Mouse (Mus musculus): ENCODE measurements at regions not wholly inside any gene's neighbourhood (a gene's known extent, or its start where the extent isn't known, plus 50 kb on each side); places are given as distances from the start of the nearest gene placed in this dataset.

DNA sequence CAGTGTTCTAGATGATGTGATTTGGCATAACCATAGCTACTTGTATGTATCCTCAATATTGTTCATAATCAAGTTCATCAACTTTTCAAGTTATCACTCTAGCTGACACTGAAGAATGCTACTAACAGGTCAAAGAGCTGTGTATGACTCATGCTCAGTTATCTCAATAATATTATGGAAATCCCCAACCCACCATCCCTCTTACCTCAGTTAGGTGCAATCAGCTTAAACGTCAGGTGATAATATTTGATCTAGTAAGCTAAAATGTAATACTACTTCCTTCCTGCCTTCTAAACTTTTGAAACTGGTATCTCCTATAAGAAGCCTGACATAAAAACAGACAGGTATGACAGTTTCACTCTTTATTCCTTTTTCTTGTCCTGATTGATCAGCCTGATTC lies 474.6 kb downstream of the Gm11232 start:
- ATAC-seq (ENCODE audit: low FRiP score, low TSS enrichment) (no peak), DNase-seq (ENCODE audit: low spot score) (no peak)
- TF ChIP-seq EP300 (optimal IDR thresholded peaks at IDR 0.05), result no peak
- TF ChIP-seq CTCF (IDR thresholded peaks at IDR 0.05; ENCODE audit: low read depth), result no peak
- Histone ChIP-seq H3K4me2 (replicated peaks; ENCODE audit: low read depth) (no peak overlapping the region), H3K4me3 (ENCODE audit: low read depth, low read length) (no peak overlapping the region), H3K36me3 (ENCODE audit: control insufficient read depth, insufficient read depth, low read length) (no peaks in the 10 kb centered on the region), H3K9ac (ENCODE audit: low read length) (no peak overlapping the region), H3K27ac (replicated peaks) (no peak overlapping the region), H3K9me3 (ENCODE audit: control insufficient read depth, low read length) (no peaks in the 10 kb centered on the region), H3K27me3 (ENCODE audit: control insufficient read depth, insufficient read depth, low read length) (no peaks in the 10 kb centered on the region), H3K4me1 (replicated peaks; ENCODE audit: control insufficient read depth, insufficient read depth) (no peaks in the 10 kb centered on the region)
- WGBS, result 83% methylated on average over 1 of the region's 1 CpGs

DNA sequence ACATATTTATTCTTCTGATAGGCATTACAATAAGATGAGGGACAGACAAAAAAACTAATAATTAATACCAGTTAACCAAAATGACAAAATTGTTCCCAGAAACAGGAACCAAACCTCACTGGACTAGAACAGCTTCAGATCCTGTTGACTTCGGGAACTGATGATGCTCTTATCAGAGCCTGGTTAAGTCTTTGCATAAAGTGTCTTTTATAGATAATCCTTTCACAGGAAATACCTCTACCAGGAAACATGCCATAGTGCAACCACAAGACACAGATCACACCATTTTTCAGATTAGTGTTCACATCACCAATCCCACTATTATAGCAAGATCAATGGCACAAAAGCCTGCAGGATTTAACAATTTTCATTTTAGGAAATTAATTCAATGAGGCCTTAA lies 478.1 kb downstream of the Gm11232 start:
- DNase-seq (ENCODE audit: low spot score), result no peak
- Histone ChIP-seq H3K4me3 (ENCODE audit: low read depth, low read length) (no peak overlapping the region), H3K4me2 (replicated peaks; ENCODE audit: low read depth) (no peak overlapping the region), H3K36me3 (ENCODE audit: control insufficient read depth, insufficient read depth, low read length) (no peaks in the 10 kb centered on the region), H3K4me1 (replicated peaks; ENCODE audit: control insufficient read depth, insufficient read depth) (no peaks in the 10 kb centered on the region), H3K9ac (ENCODE audit: low read length) (no peak overlapping the region), H3K27me3 (ENCODE audit: control insufficient read depth, insufficient read depth, low read length) (no peaks in the 10 kb centered on the region), H3K27ac (replicated peaks) (no peak overlapping the region), H3K9me3 (ENCODE audit: control insufficient read depth, low read length) (no peaks in the 10 kb centered on the region)
- TF ChIP-seq CTCF (IDR thresholded peaks at IDR 0.05; ENCODE audit: low read depth) (no peak), EP300 (optimal IDR thresholded peaks at IDR 0.05) (no peak)
- 47% methylated on average over 1 of the region's 1 CpGs for WGBS
- no peak for ATAC-seq (ENCODE audit: low FRiP score, low TSS enrichment)

DNA sequence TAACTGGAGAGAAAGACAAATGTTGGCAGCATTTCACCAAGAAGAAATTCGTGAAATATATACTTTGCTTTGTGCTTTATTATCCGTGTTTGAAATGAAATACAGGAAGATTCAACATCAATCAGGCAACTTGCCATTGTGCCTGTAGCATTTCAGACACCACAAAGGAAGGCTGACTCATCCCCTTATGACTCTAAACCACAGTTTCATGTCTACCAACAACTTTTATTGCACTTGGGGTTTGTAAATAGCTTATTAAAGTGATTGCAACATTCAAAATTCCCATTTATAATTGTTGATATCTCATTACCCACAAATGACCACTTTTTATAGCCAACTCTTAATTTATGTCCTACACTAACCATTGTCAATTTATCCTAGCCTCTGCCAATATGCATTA lies 497.9 kb downstream of the Gm11232 start:
- Histone ChIP-seq H3K4me1 (replicated peaks; ENCODE audit: control insufficient read depth, insufficient read depth) (no peaks in the 10 kb centered on the region), H3K9me3 (ENCODE audit: control insufficient read depth, low read length) (no peaks in the 10 kb centered on the region), H3K27ac (replicated peaks) (no peak overlapping the region), H3K27me3 (ENCODE audit: control insufficient read depth, insufficient read depth, low read length) (no peaks in the 10 kb centered on the region), H3K4me2 (replicated peaks; ENCODE audit: low read depth) (no peak overlapping the region), H3K9ac (ENCODE audit: low read length) (no peak overlapping the region), H3K4me3 (ENCODE audit: low read depth, low read length) (no peak overlapping the region), H3K36me3 (ENCODE audit: control insufficient read depth, insufficient read depth, low read length) (no peaks in the 10 kb centered on the region)
- DNase-seq (ENCODE audit: low spot score), result no peak
- no peak for TF ChIP-seq CTCF (IDR thresholded peaks at IDR 0.05; ENCODE audit: low read depth)
- no peak for TF ChIP-seq EP300 (optimal IDR thresholded peaks at IDR 0.05)
- 44% methylated on average over 2 of the region's 2 CpGs for WGBS
- no peak for ATAC-seq (ENCODE audit: low FRiP score, low TSS enrichment)

DNA sequence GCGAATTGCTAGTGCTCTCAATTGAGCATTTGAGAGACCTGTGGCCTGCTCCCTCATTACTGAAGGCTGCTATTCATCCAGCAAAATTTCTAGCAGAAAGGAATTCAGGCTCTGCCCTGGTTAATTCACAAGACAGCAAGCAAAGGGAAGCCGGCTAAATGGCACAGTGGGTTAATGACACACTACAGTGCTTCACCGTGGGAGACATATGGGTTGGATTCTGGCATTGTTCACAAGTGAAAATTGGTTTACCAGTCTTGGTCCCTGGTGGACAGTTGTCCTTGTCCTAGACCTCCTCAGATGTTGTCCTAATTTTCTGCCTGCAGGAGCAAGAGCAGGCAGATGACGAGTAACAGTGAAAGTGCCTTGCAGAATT lies 527.3 kb downstream of the Gm11232 start:
- WGBS, result 74% methylated on average over 4 of the region's 4 CpGs
- no peak for DNase-seq (ENCODE audit: low spot score)
- Histone ChIP-seq H3K36me3 (ENCODE audit: control insufficient read depth, insufficient read depth, low read length) (no peaks in the 10 kb centered on the region), H3K4me1 (replicated peaks; ENCODE audit: control insufficient read depth, insufficient read depth) (no peaks in the 10 kb centered on the region), H3K27me3 (ENCODE audit: control insufficient read depth, insufficient read depth, low read length) (no peaks in the 10 kb centered on the region), H3K9ac (ENCODE audit: low read length) (no peak overlapping the region), H3K4me2 (replicated peaks; ENCODE audit: low read depth) (no peak overlapping the region), H3K9me3 (ENCODE audit: control insufficient read depth, low read length) (no peaks in the 10 kb centered on the region), H3K27ac (replicated peaks) (no peak overlapping the region), H3K4me3 (ENCODE audit: low read depth, low read length) (no peak overlapping the region)
- no peak for ATAC-seq (ENCODE audit: low FRiP score, low TSS enrichment)
- TF ChIP-seq EP300 (optimal IDR thresholded peaks at IDR 0.05), result no peak
- no peak for TF ChIP-seq CTCF (IDR thresholded peaks at IDR 0.05; ENCODE audit: low read depth)

DNA sequence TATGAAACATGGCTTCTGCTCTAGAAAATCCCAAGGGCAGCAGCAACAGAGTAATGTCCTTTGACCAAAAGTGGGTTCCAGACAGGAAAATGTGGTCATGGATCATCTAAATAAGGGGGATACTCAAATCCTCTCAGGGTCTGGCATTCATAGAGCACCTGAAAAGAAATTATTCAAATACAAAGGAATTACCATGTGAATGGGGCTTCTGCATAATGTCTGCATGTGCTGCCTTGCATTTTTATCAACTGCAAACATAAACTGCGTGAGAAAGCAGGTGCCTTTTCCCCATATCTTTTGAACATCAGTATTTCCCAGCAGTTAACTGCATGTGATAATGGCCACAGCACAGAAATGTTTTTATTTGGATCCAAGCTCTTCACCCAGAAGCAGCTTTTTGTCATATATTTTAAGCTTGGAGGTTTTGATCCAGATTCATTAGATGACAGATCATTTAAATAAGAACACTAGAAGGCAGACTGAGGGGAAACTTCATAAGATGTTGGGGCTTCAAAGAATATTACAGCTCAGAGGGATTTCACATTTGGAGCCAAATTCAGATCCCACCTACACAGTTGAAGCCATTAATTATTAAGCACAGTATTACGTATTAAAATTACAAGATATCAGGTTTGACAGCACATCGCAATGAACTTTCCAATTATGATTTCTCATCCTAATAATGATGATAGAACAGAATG lies 527.8 kb downstream of the Gm11232 start:
- DNase-seq (ENCODE audit: low spot score) (no peak), ATAC-seq (ENCODE audit: low FRiP score, low TSS enrichment) (no peak)
- no peaks in the 10 kb centered on the region for H3K4me1 ChIP-seq (replicated peaks; ENCODE audit: control insufficient read depth, insufficient read depth)
- 78% methylated on average over 3 of the region's 3 CpGs for WGBS
- H3K27me3 ChIP-seq (ENCODE audit: control insufficient read depth, insufficient read depth, low read length), result no peaks in the 10 kb centered on the region
- H3K36me3 ChIP-seq (ENCODE audit: control insufficient read depth, insufficient read depth, low read length), result no peaks in the 10 kb centered on the region
- no peaks in the 10 kb centered on the region for H3K9me3 ChIP-seq (ENCODE audit: control insufficient read depth, low read length)
- no peak for TF ChIP-seq CTCF (IDR thresholded peaks at IDR 0.05; ENCODE audit: low read depth)
- TF ChIP-seq EP300 (optimal IDR thresholded peaks at IDR 0.05), result no peak
- no peak overlapping the region for H3K27ac ChIP-seq (replicated peaks)
- H3K4me2 ChIP-seq (replicated peaks; ENCODE audit: low read depth), result no peak overlapping the region
- H3K9ac ChIP-seq (ENCODE audit: low read length), result no peak overlapping the region
- H3K4me3 ChIP-seq (ENCODE audit: low read depth, low read length), result no peak overlapping the region

DNA sequence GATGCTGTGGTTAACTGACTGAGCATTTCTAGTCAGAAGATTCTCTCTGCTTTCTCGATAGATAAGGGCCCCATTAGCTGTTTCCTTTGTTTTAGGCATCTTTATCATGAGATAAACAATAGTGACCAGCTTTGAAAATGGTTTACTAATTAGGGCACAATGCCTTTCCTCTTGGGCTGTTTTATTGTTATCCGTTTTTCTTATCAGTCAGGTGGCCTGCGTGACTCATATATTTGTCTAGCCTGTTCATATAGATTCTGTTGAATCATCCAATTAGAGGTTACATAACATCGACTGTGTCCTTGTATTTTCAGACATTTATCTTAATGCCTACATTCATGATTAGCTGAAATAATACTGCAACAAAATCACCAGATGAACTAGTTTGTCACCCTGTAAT lies 531.1 kb downstream of the Gm11232 start:
- TF ChIP-seq EP300 (optimal IDR thresholded peaks at IDR 0.05), result no peak
- Histone ChIP-seq H3K36me3 (ENCODE audit: control insufficient read depth, insufficient read depth, low read length) (no peaks in the 10 kb centered on the region), H3K27me3 (ENCODE audit: control insufficient read depth, insufficient read depth, low read length) (no peaks in the 10 kb centered on the region), H3K27ac (replicated peaks) (no peak overlapping the region), H3K4me3 (ENCODE audit: low read depth, low read length) (no peak overlapping the region), H3K9me3 (ENCODE audit: control insufficient read depth, low read length) (no peaks in the 10 kb centered on the region), H3K4me2 (replicated peaks; ENCODE audit: low read depth) (no peak overlapping the region), H3K9ac (ENCODE audit: low read length) (no peak overlapping the region), H3K4me1 (replicated peaks; ENCODE audit: control insufficient read depth, insufficient read depth) (no peaks in the 10 kb centered on the region)
- WGBS, result 45% methylated on average over 4 of the region's 4 CpGs
- ATAC-seq (ENCODE audit: low FRiP score, low TSS enrichment) (peak; percentile 80; the same call in 1 of the 2 replicates), DNase-seq (ENCODE audit: low spot score) (peak; percentile 16)
